Mouse (Mus musculus): ENCODE measurements around the gene Mafk. TPM values are rescaled to one million over a fixed set of nuclear protein-coding genes. Genes with fewer than 3 reads are reported as not detected.

Mafk gene
- total and polyA plus RNA-seq, 2 experiments: 7.0 to 12.5 TPM

DNA sequence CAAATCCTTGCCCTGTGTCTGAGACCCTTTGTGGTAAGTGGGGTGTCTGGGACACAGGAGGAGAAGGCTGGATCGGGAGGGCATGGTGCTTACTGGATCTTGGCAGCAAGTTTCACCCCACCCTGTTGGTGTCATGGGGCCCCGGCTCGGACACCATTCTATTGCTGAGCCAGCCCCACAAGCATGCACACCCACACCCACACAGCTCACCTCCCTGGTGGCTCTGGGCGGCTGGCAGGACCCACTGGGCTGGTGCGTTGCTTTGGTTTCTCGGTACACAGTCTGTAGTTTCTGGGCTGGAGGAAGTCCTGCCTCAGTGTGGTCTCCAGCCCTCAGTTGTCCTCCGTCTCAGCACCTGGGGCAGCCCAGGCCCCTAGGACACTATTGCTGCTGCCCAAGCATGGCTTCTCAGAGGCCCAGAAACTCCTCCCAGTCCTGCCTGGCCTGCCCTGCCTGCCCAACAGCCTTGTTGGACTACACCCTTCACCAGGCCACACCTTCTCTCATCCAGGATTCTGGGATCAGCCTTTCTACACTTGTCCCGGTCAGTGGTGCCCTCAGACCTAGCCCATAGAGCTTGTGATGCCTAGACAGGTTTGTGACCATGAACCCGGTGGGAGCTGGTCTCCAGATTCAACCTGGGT, 28.3 kb downstream of the Mafk start, which contains the start of gene Tmem184a:
Gene Tmem184a, minus strand, starts transcription at position 380 of the 644 bp plus-strand sequence.
- DNase-seq (ENCODE audit: extremely low read depth, low read depth, low spot score): no peak
- peaks cover 18% of the 10 kb centered on the region for H3K4me1 ChIP-seq (ENCODE audit: control insufficient read depth, insufficient read depth, low read length)
- no peaks in the 10 kb centered on the region for H3K36me3 ChIP-seq (ENCODE audit: control insufficient read depth, insufficient read depth, low read length)
- no peaks in the 10 kb centered on the region for H3K27me3 ChIP-seq (ENCODE audit: control insufficient read depth, insufficient read depth, low read length)
- no peak within 1 kb of the TSS for H3K9ac ChIP-seq (ENCODE audit: low read depth, low read length)
- TF ChIP-seq POLR2A (IDR thresholded peaks at IDR 0.05; ENCODE audit: extremely low read depth, insufficient read depth, low read length) (no peak), CTCF (IDR thresholded peaks at IDR 0.05; ENCODE audit: low read depth, low read length) (no peak)
- H3K79me2 ChIP-seq (ENCODE audit: control insufficient read depth, insufficient read depth, low read length): no peaks in the 10 kb centered on the region
- no peak within 1 kb of the TSS for H3K4me3 ChIP-seq (ENCODE audit: insufficient read depth, low read depth, low read length)
- H3K27ac ChIP-seq (replicated peaks; ENCODE audit: insufficient read depth, low read depth, low read length): no peak within 1 kb of the TSS
- WGBS: 89% methylated on average over 9 of the region's 9 CpGs

- H3K4me3 ChIP-seq (ENCODE audit: insufficient read depth, low read depth, low read length): no peak overlapping the region
- H3K4me1 ChIP-seq (ENCODE audit: control insufficient read depth, insufficient read depth, low read length): peaks cover 26% of the 10 kb centered on the region
- H3K27me3 ChIP-seq (ENCODE audit: control insufficient read depth, insufficient read depth, low read length): no peaks in the 10 kb centered on the region
- DNase-seq (ENCODE audit: extremely low read depth, low read depth, low spot score): peak; percentile 100
- no peaks in the 10 kb centered on the region for H3K36me3 ChIP-seq (ENCODE audit: control insufficient read depth, insufficient read depth, low read length)
- H3K27ac ChIP-seq (replicated peaks; ENCODE audit: insufficient read depth, low read depth, low read length): peak overlapping the region; percentile 96
- TF ChIP-seq POLR2A (IDR thresholded peaks at IDR 0.05; ENCODE audit: extremely low read depth, insufficient read depth, low read length): 0 out of 2 replicates have a peak, but pooled peaks have one; percentile 38
- TF ChIP-seq CTCF (IDR thresholded peaks at IDR 0.05; ENCODE audit: low read depth, low read length): peak; percentile 20; the same call in 1 of the 2 replicates
- H3K9ac ChIP-seq (ENCODE audit: low read depth, low read length): peak overlapping the region; percentile 45
- 31% methylated on average over 12 of the region's 12 CpGs for WGBS
- peaks cover 14% of the 10 kb centered on the region; the same call in 1 of the 2 replicates for H3K79me2 ChIP-seq (ENCODE audit: control insufficient read depth, insufficient read depth, low read length)
Measured at GRCm38 (mm10) chr5:139821466-139822459, 30.4 kb downstream of the Mafk start.

DNA sequence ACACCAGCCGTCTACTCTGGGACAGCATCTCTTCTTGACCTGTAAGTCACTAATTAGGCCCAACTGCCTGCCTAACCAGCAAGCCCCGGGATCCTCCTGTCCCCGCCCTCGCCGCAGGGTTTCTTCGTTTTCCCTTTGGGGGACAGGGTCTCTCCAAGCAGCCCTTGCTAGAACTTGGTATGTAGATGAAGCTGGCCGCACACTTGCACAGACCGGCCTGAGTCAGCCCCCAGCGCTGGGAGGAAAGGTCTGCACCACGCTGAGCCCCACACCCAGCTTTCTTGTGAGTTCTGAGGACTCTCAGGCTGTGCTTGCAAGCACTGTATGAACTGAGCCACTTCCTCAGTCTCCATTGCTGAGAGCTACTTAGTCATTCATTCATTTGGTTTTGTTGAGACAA, 33.2 kb downstream of the Mafk start:
- Histone ChIP-seq H3K4me3 (ENCODE audit: insufficient read depth, low read depth, low read length) (no peak overlapping the region), H3K27ac (replicated peaks; ENCODE audit: insufficient read depth, low read depth, low read length) (no peak overlapping the region), H3K4me1 (ENCODE audit: control insufficient read depth, insufficient read depth, low read length) (peaks cover 26% of the 10 kb centered on the region), H3K36me3 (ENCODE audit: control insufficient read depth, insufficient read depth, low read length) (no peaks in the 10 kb centered on the region), H3K27me3 (ENCODE audit: control insufficient read depth, insufficient read depth, low read length) (no peaks in the 10 kb centered on the region), H3K79me2 (ENCODE audit: control insufficient read depth, insufficient read depth, low read length) (peaks cover 14% of the 10 kb centered on the region; the same call in 1 of the 2 replicates), H3K9ac (ENCODE audit: low read depth, low read length) (no peak overlapping the region)
- 93% methylated on average over 10 of the region's 10 CpGs for WGBS
- DNase-seq (ENCODE audit: extremely low read depth, low read depth, low spot score): no peak
- no peak for TF ChIP-seq CTCF (IDR thresholded peaks at IDR 0.05; ENCODE audit: low read depth, low read length)
- TF ChIP-seq POLR2A (IDR thresholded peaks at IDR 0.05; ENCODE audit: extremely low read depth, insufficient read depth, low read length): no peak

DNA sequence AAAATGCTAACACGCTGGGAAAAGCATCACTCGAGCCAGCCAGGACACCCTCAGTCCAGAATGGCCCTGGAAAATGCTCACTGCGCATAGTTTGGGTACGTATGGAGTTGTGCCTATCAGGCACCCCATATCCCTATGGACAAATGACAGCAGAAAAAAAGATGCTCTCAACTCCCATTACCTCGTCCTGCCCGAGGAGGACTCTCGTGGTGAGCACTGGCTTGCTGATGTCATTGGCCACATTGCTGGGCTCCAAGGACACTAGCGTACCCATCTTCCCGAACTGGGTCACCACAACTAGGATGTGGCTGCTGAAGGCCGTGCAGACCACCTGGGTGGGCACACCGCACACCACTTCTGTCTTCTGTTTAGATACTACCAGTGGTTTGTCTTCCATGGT, 34.6 kb downstream of the Mafk start:
- no peak overlapping the region for H3K27ac ChIP-seq (replicated peaks; ENCODE audit: insufficient read depth, low read depth, low read length)
- peaks cover 14% of the 10 kb centered on the region; the same call in 1 of the 2 replicates for H3K79me2 ChIP-seq (ENCODE audit: control insufficient read depth, insufficient read depth, low read length)
- H3K27me3 ChIP-seq (ENCODE audit: control insufficient read depth, insufficient read depth, low read length): no peaks in the 10 kb centered on the region
- no peak for TF ChIP-seq POLR2A (IDR thresholded peaks at IDR 0.05; ENCODE audit: extremely low read depth, insufficient read depth, low read length)
- no peak for TF ChIP-seq CTCF (IDR thresholded peaks at IDR 0.05; ENCODE audit: low read depth, low read length)
- peak overlapping the region; percentile 90 for H3K4me3 ChIP-seq (ENCODE audit: insufficient read depth, low read depth, low read length)
- WGBS: 21% methylated on average over 11 of the region's 11 CpGs
- no peaks in the 10 kb centered on the region for H3K36me3 ChIP-seq (ENCODE audit: control insufficient read depth, insufficient read depth, low read length)
- no peak for DNase-seq (ENCODE audit: extremely low read depth, low read depth, low spot score)
- peak overlapping the region; percentile 85 for H3K9ac ChIP-seq (ENCODE audit: low read depth, low read length)
- H3K4me1 ChIP-seq (ENCODE audit: control insufficient read depth, insufficient read depth, low read length): peaks cover 25% of the 10 kb centered on the region

DNA sequence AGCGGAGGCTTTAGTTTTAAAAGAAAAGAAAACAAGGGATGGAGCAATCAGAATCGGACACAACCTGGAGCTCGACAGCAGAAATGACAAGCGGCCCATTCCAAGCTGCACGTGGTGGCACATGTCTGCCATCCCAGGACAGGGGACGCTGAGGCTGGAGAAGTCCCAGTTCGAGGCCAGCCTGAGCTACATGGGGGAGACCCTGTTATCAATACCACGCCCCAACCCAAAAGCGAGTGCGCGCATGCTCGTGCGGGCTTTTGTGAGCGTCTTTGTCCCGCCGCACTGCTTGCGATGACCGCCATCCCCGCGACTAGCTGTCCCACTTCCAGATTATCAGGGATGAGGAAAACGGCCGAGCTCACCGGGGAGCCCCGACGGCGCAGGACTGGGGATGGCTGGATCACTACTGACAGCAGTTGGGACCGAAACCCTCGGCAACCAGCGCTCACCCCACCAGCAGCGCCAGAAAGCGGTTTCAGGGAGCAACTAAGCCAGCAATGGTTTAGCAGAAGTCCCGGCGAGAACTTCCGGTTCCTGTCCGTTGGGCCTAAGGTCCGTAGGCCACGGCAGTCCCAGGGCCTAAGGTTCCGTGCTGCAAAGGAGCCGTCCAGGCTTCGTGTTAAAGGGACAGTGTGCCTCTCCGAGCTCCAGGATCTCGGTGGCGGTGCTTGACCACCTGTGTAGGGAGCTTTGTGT, 35.2 kb downstream of the Mafk start, which contains the start of the genes Gm26938 and Psmg3:
Gene Gm26938, minus strand, starts transcription at position 51 of the 699 bp plus-strand sequence.
Gene Psmg3, minus strand, starts transcription at position 529 of the 699 bp plus-strand sequence.
- H3K27ac ChIP-seq (replicated peaks; ENCODE audit: insufficient read depth, low read depth, low read length): peak within 1 kb of the TSS; percentile 64
- H3K36me3 ChIP-seq (ENCODE audit: control insufficient read depth, insufficient read depth, low read length): no peaks in the 10 kb centered on the region
- WGBS: under 1% methylated on average over 43 of the region's 43 CpGs
- TF ChIP-seq POLR2A (IDR thresholded peaks at IDR 0.05; ENCODE audit: extremely low read depth, insufficient read depth, low read length): 0 out of 2 replicates have a peak, but pooled peaks have one; percentile 43
- TF ChIP-seq CTCF (IDR thresholded peaks at IDR 0.05; ENCODE audit: low read depth, low read length): no peak
- peak; percentile 81 for DNase-seq (ENCODE audit: extremely low read depth, low read depth, low spot score)
- H3K9ac ChIP-seq (ENCODE audit: low read depth, low read length): peak within 1 kb of the TSS; percentile 85
- H3K4me1 ChIP-seq (ENCODE audit: control insufficient read depth, insufficient read depth, low read length): peaks cover 20% of the 10 kb centered on the region
- H3K79me2 ChIP-seq (ENCODE audit: control insufficient read depth, insufficient read depth, low read length): peaks cover 14% of the 10 kb centered on the region; the same call in 1 of the 2 replicates
- no peaks in the 10 kb centered on the region for H3K27me3 ChIP-seq (ENCODE audit: control insufficient read depth, insufficient read depth, low read length)
- H3K4me3 ChIP-seq (ENCODE audit: insufficient read depth, low read depth, low read length): peak within 1 kb of the TSS; percentile 90

Data from liver, adult 2 months (tissue).